Mouse (Mus musculus): ENCODE data around the gene Rusc2.

- no peak for TF ChIP-seq POLR2A (IDR thresholded peaks at IDR 0.05; ENCODE audit: borderline replicate concordance, extremely low read depth, insufficient read depth, insufficient read length, poor library complexity, severe bottlenecking)
- TF ChIP-seq CTCF (IDR thresholded peaks at IDR 0.05; ENCODE audit: borderline replicate concordance, extremely low read depth, insufficient read depth, insufficient read length): no peak
Measured at GRCm38 (mm10) chr4:43421632-43422240, 40.0 kb downstream of the Rusc2 start.

All from brain, embryonic 14.5 days (tissue).